21 mouse cellular contexts compared by ENCODE assay signal in the genomic region with DNA sequence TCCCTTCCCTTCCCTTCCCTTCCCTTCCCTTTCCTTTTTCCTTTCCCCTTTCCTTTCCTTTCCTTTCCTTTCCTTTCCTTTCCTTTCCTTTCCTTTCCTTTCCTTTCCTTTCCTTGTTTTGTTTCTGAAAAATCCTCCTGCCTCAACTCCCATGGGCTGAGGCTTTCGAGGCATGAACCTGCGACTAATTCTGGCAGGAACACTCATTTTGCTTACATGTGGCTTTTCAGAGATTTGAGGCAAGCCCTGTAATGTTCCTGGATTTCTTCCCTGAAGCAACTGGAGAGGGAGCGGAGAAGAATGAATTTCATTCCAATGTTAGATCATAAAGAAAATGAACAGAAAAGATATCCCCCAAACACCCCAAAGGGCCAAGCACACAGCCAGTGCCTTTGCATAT. TPM values are rescaled to one million over a fixed set of nuclear protein-coding genes. Genes with fewer than 3 reads are reported as not detected.
A peak's percentile ranks its signal among the peaks of the same experiment; 100 is the strongest.
DNase-seq lines count a peak whose midpoint lies in the region; ATAC-seq and TF ChIP-seq lines count a peak whose summit lies in the region.
"Had no signal": no experiment of that assay in that cellular context is flagged by ENCODE, and none has a peak within 500 bp of the region (broad histone marks: within the 10 kb centered on the region; RNA-seq: fewer than 3 reads in every experiment).

No protein-coding gene starts in this region.

- DNase-seq in embryonic facial prominence, embryonic 14.5 days (ENCODE audit: low spot score), result peak; percentile 59
- DNase-seq in embryonic facial prominence, embryonic 10.5 days (ENCODE audit: low spot score), result no peak
- peak; percentile 4 for DNase-seq in hindbrain, postnatal 0 days (ENCODE audit: low spot score)
- DNase-seq in hindbrain, embryonic 14.5 days (ENCODE audit: low spot score), result no peak
- DNase-seq in testis, postnatal 10 days (ENCODE audit: low spot score), result peak; percentile 2
- DNase-seq in testis, postnatal 14 days (ENCODE audit: low spot score), result no peak
- no peak for DNase-seq in right cerebral cortex, postnatal 36 days (ENCODE audit: low spot score in 2 of 2)
- DNase-seq: adrenal gland, postnatal 10 days; cerebellum, adult 18-20 months; gastrocnemius, postnatal 10 days; heart, postnatal 14 days; heart, postnatal 4 days had no signal

- H3K9ac ChIP-seq in embryonic facial prominence, embryonic 14.5 days (ENCODE audit: low read depth, low read length), result no peak overlapping the region
- H3K9ac ChIP-seq in hindbrain, postnatal 0 days (replicated peaks; ENCODE audit: low read length), result no peak overlapping the region
- no peak overlapping the region for H3K9ac ChIP-seq in hindbrain, embryonic 14.5 days
- H3K9ac ChIP-seq: embryonic facial prominence, embryonic 12.5 days; forebrain, embryonic 12.5 days; forebrain, embryonic 15.5 days; heart, embryonic 13.5 days; hindbrain, embryonic 15.5 days had no signal

- H3K4me2 ChIP-seq in embryonic facial prominence, embryonic 14.5 days (ENCODE audit: low read depth, low read length), result no peak overlapping the region
- no peak overlapping the region for H3K4me2 ChIP-seq in hindbrain, postnatal 0 days (ENCODE audit: low read depth, low read length)
- no peak overlapping the region for H3K4me2 ChIP-seq in hindbrain, embryonic 14.5 days (replicated peaks)
- H3K4me2 ChIP-seq: embryonic facial prominence, embryonic 12.5 days; forebrain, embryonic 12.5 days; forebrain, embryonic 15.5 days; heart, embryonic 13.5 days; hindbrain, embryonic 15.5 days had no signal

- no peaks in the 10 kb centered on the region for H3K27me3 ChIP-seq in embryonic facial prominence, embryonic 14.5 days (replicated peaks; ENCODE audit: control insufficient read depth, insufficient read depth, low read length)
- no peaks in the 10 kb centered on the region for H3K27me3 ChIP-seq in embryonic facial prominence, embryonic 10.5 days (replicated peaks; ENCODE audit: low read depth, poor library complexity, severe bottlenecking)
- no peaks in the 10 kb centered on the region for H3K27me3 ChIP-seq in hindbrain, postnatal 0 days (ENCODE audit: insufficient read depth, low read length)
- H3K27me3 ChIP-seq in hindbrain, embryonic 14.5 days (ENCODE audit: control insufficient read depth, insufficient read depth, low read length), result no peaks in the 10 kb centered on the region
- H3K27me3 ChIP-seq: embryonic facial prominence, embryonic 12.5 days; forebrain, embryonic 12.5 days; forebrain, embryonic 15.5 days; heart, embryonic 13.5 days; hindbrain, embryonic 15.5 days; Patski had no signal

- TF ChIP-seq CTCF in hindbrain, postnatal 0 days (IDR thresholded peaks at IDR 0.05; ENCODE audit: low read depth), result no peak

- no peak overlapping the region for H3K4me3 ChIP-seq in embryonic facial prominence, embryonic 14.5 days (ENCODE audit: low read depth, low read length)
- H3K4me3 ChIP-seq in embryonic facial prominence, embryonic 10.5 days, result no peak overlapping the region
- no peak overlapping the region for H3K4me3 ChIP-seq in hindbrain, postnatal 0 days (ENCODE audit: low read length)
- H3K4me3 ChIP-seq in hindbrain, embryonic 14.5 days (replicated peaks; ENCODE audit: low read length), result no peak overlapping the region
- H3K4me3 ChIP-seq: embryonic facial prominence, embryonic 12.5 days; erythroblast, embryonic 14.5 days; forebrain, embryonic 12.5 days; forebrain, embryonic 15.5 days; heart, embryonic 10.5 days; heart, embryonic 13.5 days; hindbrain, embryonic 15.5 days had no signal

- H3K4me1 ChIP-seq in embryonic facial prominence, embryonic 14.5 days (ENCODE audit: control insufficient read depth, insufficient read depth, low read length), result no peaks in the 10 kb centered on the region; the same call in 1 of the 2 replicates
- H3K4me1 ChIP-seq in embryonic facial prominence, embryonic 10.5 days, result no peaks in the 10 kb centered on the region
- H3K4me1 ChIP-seq in hindbrain, postnatal 0 days (ENCODE audit: insufficient read depth, low read length), result no peaks in the 10 kb centered on the region
- H3K4me1 ChIP-seq in hindbrain, embryonic 14.5 days (replicated peaks; ENCODE audit: control insufficient read depth, insufficient read depth, low read length), result no peaks in the 10 kb centered on the region
- H3K4me1 ChIP-seq: embryonic facial prominence, embryonic 12.5 days; forebrain, embryonic 12.5 days; forebrain, embryonic 15.5 days; heart, embryonic 10.5 days; hindbrain, embryonic 15.5 days had no signal

- H3K9me3 ChIP-seq in embryonic facial prominence, embryonic 14.5 days (ENCODE audit: control insufficient read depth, low read length), result no peaks in the 10 kb centered on the region
- H3K9me3 ChIP-seq in embryonic facial prominence, embryonic 10.5 days, result no peaks in the 10 kb centered on the region
- H3K9me3 ChIP-seq in hindbrain, postnatal 0 days (ENCODE audit: low read length), result no peaks in the 10 kb centered on the region
- no peaks in the 10 kb centered on the region for H3K9me3 ChIP-seq in hindbrain, embryonic 14.5 days (ENCODE audit: control insufficient read depth, low read length)
- H3K9me3 ChIP-seq: embryonic facial prominence, embryonic 12.5 days; forebrain, embryonic 12.5 days; forebrain, embryonic 15.5 days; heart, embryonic 10.5 days; heart, embryonic 13.5 days; hindbrain, embryonic 15.5 days had no signal

- H3K36me3 ChIP-seq in embryonic facial prominence, embryonic 14.5 days (ENCODE audit: control insufficient read depth, insufficient read depth, low read length), result no peaks in the 10 kb centered on the region
- no peaks in the 10 kb centered on the region for H3K36me3 ChIP-seq in embryonic facial prominence, embryonic 10.5 days (replicated peaks)
- no peaks in the 10 kb centered on the region for H3K36me3 ChIP-seq in hindbrain, postnatal 0 days (ENCODE audit: insufficient read depth, low read length)
- H3K36me3 ChIP-seq in hindbrain, embryonic 14.5 days (replicated peaks; ENCODE audit: control insufficient read depth, insufficient read depth), result no peaks in the 10 kb centered on the region
- H3K36me3 ChIP-seq: embryonic facial prominence, embryonic 12.5 days; forebrain, embryonic 12.5 days; forebrain, embryonic 15.5 days; heart, embryonic 10.5 days; heart, embryonic 13.5 days; hindbrain, embryonic 15.5 days had no signal

- no peak overlapping the region for H3K27ac ChIP-seq in embryonic facial prominence, embryonic 14.5 days (replicated peaks; ENCODE audit: low read depth, low read length)
- no peak overlapping the region for H3K27ac ChIP-seq in embryonic facial prominence, embryonic 10.5 days (replicated peaks)
- no peak overlapping the region for H3K27ac ChIP-seq in hindbrain, postnatal 0 days
- no peak overlapping the region for H3K27ac ChIP-seq in hindbrain, embryonic 14.5 days
- H3K27ac ChIP-seq: embryonic facial prominence, embryonic 12.5 days; forebrain, embryonic 12.5 days; forebrain, embryonic 15.5 days; heart, embryonic 10.5 days; heart, embryonic 13.5 days; hindbrain, embryonic 15.5 days had no signal

- WGBS in embryonic facial prominence, embryonic 14.5 days, result 29% methylated on average over 3 of the region's 3 CpGs
- 74% methylated on average over 3 of the region's 3 CpGs for whole genome bisulfite sequencing in embryonic facial prominence, embryonic 10.5 days
- WGBS in hindbrain, postnatal 0 days, result 49% methylated on average over 3 of the region's 3 CpGs
- 67% methylated on average over 3 of the region's 3 CpGs for WGBS in hindbrain, embryonic 14.5 days

- no peak for ATAC-seq in embryonic facial prominence, embryonic 14.5 days (ENCODE audit: low read depth)
- no peak for ATAC-seq in hindbrain, postnatal 0 days
- no peak for ATAC-seq in hindbrain, embryonic 14.5 days (ENCODE audit: low FRiP score)
- ATAC-seq: forebrain, embryonic 15.5 days; intestine, postnatal 0 days; Patski had no signal

RNA-seq across cellular contexts. Expression of a gene that starts 39.9 kb away (rescaled TPM):
- polyA plus RNA-seq in embryonic facial prominence, embryonic 14.5 days (2014; fragmentation: Nextera tagmentation; extraction: Ambion mirVana), result 7.2 and 8.2 TPM in 2 replicates
- 6.0 and 7.8 TPM in 2 replicates for polyA plus RNA-seq in embryonic facial prominence, embryonic 10.5 days (2016; fragmentation: Nextera tagmentation; extraction: Ambion mirVana)
- total RNA-seq in hindbrain, postnatal 0 days (2014; rRNA removed), result 3.9 and 4.1 TPM in 2 replicates
- 3.4 and 3.6 TPM in 2 replicates for polyA plus RNA-seq in hindbrain, postnatal 0 days (2015; fragmentation: Nextera tagmentation; extraction: Ambion mirVana)
- polyA plus RNA-seq in hindbrain, embryonic 14.5 days (2014; fragmentation: Nextera tagmentation; extraction: Ambion mirVana), result 9.7 and 16.9 TPM in 2 replicates

Comparison
In these comparisons a context has a peak if more than half of its experiments do, and no peak if none do; other contexts are left out.
1. DNase-seq: peak in embryonic facial prominence, embryonic 14.5 days (single experiment), hindbrain, postnatal 0 days (single experiment) and testis, postnatal 10 days (single experiment); none in embryonic facial prominence, embryonic 10.5 days (single experiment), hindbrain, embryonic 14.5 days (single experiment), testis, postnatal 14 days (single experiment) and right cerebral cortex, postnatal 36 days (0 of 2).